Mouse (Mus musculus): ENCODE results near the gene Cacna1f. TPM values are rescaled to one million over a fixed set of nuclear protein-coding genes. Genes with fewer than 3 reads are reported as not detected.
A peak's percentile ranks its signal among the peaks of the same experiment; 100 is the strongest.

The Cacna1f gene
- polyA plus RNA-seq, 1 experiment from 2014 or later = 0.04 TPM

- peak overlapping the region; percentile 44 for H3K4me2 ChIP-seq (replicated peaks)
- H3K36me3 ChIP-seq = no peaks in the 10 kb centered on the region
- H3K9me3 ChIP-seq = no peaks in the 10 kb centered on the region
- 32% methylated on average over 12 of the region's 12 CpGs for WGBS
- peak overlapping the region; percentile 11; the same call in 1 of the 2 replicates for H3K4me3 ChIP-seq
- H3K27me3 ChIP-seq = no peaks in the 10 kb centered on the region
- no peak; the same call in 1 of the 2 replicates for ATAC-seq (ENCODE audit: insufficient number of reproducible peaks, insufficient read depth, low FRiP score, low TSS enrichment)
- H3K9ac ChIP-seq = no peak overlapping the region
- no peaks in the 10 kb centered on the region for H3K4me1 ChIP-seq
- H3K27ac ChIP-seq = no peak overlapping the region
These were observed 73.2 kb downstream of the Cacna1f start for GRCm38 (mm10) chrX:7680057-7680412.

GRCm38 (mm10) chrX:7680864-7681263 lies 74.0 kb downstream of the Cacna1f start, which contains the start of gene Magix:
Gene Magix (minus strand): TSS chrX:7681251.
- no peak within 1 kb of the TSS for H3K27ac ChIP-seq
- H3K4me1 ChIP-seq = no peaks in the 10 kb centered on the region
- H3K4me3 ChIP-seq = peak within 1 kb of the TSS; percentile 11; the same call in 1 of the 2 replicates
- peak within 1 kb of the TSS; percentile 44 for H3K4me2 ChIP-seq (replicated peaks)
- no peak within 1 kb of the TSS for H3K9ac ChIP-seq
- no peak for ATAC-seq (ENCODE audit: insufficient number of reproducible peaks, insufficient read depth, low FRiP score, low TSS enrichment)
- H3K36me3 ChIP-seq = no peaks in the 10 kb centered on the region
- no peaks in the 10 kb centered on the region for H3K9me3 ChIP-seq
- H3K27me3 ChIP-seq = no peaks in the 10 kb centered on the region
- WGBS = 61% methylated on average over 14 of the region's 14 CpGs

Other genes starting within 250 kb of the Cacna1f start
- gene Usp27x, start 231.3 kb upstream of the Cacna1f start, polyA plus RNA-seq (2016; fragmentation: Nextera tagmentation; extraction: Ambion mirVana) = 2.2 and 2.4 TPM in 2 replicates
- gene Foxp3, start 33.4 kb upstream of the Cacna1f start, polyA plus RNA-seq (2016; fragmentation: Nextera tagmentation; extraction: Ambion mirVana) = 0.08 TPM in 1 of 2 replicates, not detected in the other
- 3.5 TPM in 2 replicates for gene Ppp1r3f, start 32.8 kb upstream of the Cacna1f start, polyA plus RNA-seq (2016; fragmentation: Nextera tagmentation; extraction: Ambion mirVana)
- 32.4 TPM in 2 replicates for gene Ccdc22, start 1.6 kb upstream of the Cacna1f start, polyA plus RNA-seq (2016; fragmentation: Nextera tagmentation; extraction: Ambion mirVana)
- gene Syp, start 31.4 kb downstream of the Cacna1f start, polyA plus RNA-seq (2016; fragmentation: Nextera tagmentation; extraction: Ambion mirVana) = 7.7 and 11.1 TPM in 2 replicates
- gene Prickle3, start 50.2 kb downstream of the Cacna1f start, polyA plus RNA-seq (2016; fragmentation: Nextera tagmentation; extraction: Ambion mirVana) = 6.6 and 7.1 TPM in 2 replicates
- gene Plp2, start 64.3 kb downstream of the Cacna1f start, polyA plus RNA-seq (2016; fragmentation: Nextera tagmentation; extraction: Ambion mirVana) = 58.4 and 63.2 TPM in 2 replicates
- gene Magix, start 74.2 kb downstream of the Cacna1f start, polyA plus RNA-seq (2016; fragmentation: Nextera tagmentation; extraction: Ambion mirVana) = 0.11 and 0.15 TPM in 2 replicates
- gene Gpkow, start 90.0 kb downstream of the Cacna1f start, polyA plus RNA-seq (2016; fragmentation: Nextera tagmentation; extraction: Ambion mirVana) = 38.7 and 39.6 TPM in 2 replicates
- gene Wdr45, start 107.2 kb downstream of the Cacna1f start, polyA plus RNA-seq (2016; fragmentation: Nextera tagmentation; extraction: Ambion mirVana) = 32.3 and 33.0 TPM in 2 replicates
- not detected in 2 replicates for gene Gm45208, start 115.2 kb downstream of the Cacna1f start, polyA plus RNA-seq (2016; fragmentation: Nextera tagmentation; extraction: Ambion mirVana)
- 69.9 and 71.0 TPM in 2 replicates for gene Praf2, start 121.4 kb downstream of the Cacna1f start, polyA plus RNA-seq (2016; fragmentation: Nextera tagmentation; extraction: Ambion mirVana)
- gene Ccdc120, start 143.8 kb downstream of the Cacna1f start, polyA plus RNA-seq (2016; fragmentation: Nextera tagmentation; extraction: Ambion mirVana) = 18.9 and 27.5 TPM in 2 replicates
- gene Tfe3, start 155.5 kb downstream of the Cacna1f start, polyA plus RNA-seq (2016; fragmentation: Nextera tagmentation; extraction: Ambion mirVana) = 31.8 and 32.1 TPM in 2 replicates
- 50.4 and 53.5 TPM in 2 replicates for gene Gripap1, start 182.7 kb downstream of the Cacna1f start, polyA plus RNA-seq (2016; fragmentation: Nextera tagmentation; extraction: Ambion mirVana)
- 2.3 and 2.4 TPM in 2 replicates for gene Kcnd1, start 215.2 kb downstream of the Cacna1f start, polyA plus RNA-seq (2016; fragmentation: Nextera tagmentation; extraction: Ambion mirVana)
- gene Otud5, start 234.3 kb downstream of the Cacna1f start, polyA plus RNA-seq (2016; fragmentation: Nextera tagmentation; extraction: Ambion mirVana) = 67.4 and 70.2 TPM in 2 replicates

All from embryonic facial prominence, embryonic 12.5 days (tissue).